Mouse (Mus musculus) layer of hippocampus, adult 9-11 months (tissue): ENCODE data around the gene Map1lc3b.

Source experiments
- DNase-seq: peaks from one replicate; pipeline ENCODE4 v3.0.0; 2022

The Map1lc3b gene

DNA sequence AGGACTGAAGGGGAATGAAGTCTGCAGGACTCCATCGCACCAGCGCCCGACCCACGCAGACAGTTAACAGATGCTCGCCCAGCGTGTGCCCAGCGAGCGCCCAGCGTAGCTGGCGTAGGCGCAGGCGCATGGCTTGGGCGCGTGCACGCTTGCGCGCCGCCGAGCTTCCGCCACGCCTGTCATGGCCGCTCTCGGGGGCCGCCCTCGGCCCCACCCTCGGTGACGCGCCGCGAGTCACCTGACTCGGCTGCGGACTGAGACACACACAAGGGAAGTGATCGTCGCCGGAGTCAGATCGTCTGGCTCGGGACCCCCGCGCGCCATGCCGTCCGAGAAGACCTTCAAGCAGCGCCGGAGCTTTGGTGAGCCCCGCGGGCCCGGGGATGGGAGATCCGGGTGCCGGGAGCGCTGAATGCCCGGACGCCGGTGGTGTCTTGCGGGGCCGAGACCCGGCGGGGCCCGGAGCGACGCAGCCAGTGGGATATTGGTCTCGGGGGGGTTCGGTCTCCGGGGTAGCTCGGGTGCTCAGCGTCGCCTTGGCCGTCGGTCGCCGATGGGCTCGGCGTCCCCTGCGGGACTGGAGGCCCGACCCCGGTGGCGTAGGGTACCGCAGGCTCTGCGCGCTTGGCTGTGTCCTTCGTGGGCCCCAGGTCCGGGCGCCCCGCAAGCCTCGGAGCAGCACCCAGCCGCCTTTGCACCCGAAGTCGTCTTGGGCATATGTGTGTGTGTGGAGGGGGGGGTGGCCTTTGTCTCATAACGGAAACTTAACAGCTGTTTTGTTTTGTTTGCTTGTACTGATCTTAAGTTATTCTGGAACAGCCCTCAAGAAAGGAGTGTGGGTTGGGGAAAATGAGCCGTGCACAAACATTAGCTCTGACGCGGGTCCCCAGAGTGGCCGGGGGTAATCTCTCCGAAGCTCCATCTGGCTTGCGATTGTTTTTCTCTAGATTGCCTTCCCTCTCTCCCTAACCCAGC, at the start of gene Map1lc3b:
TSS of gene Map1lc3b (plus strand) at position 159 of the 975 bp plus-strand sequence.
- peak; percentile 96 for DNase-seq

- no peak for DNase-seq
Observed at GRCm38 (mm10) chr8:121541862-121542261, 48.3 kb upstream of the Map1lc3b start.

GRCm38 (mm10) chr8:121542901-121543300, 47.3 kb upstream of the Map1lc3b start:
- DNase-seq: no peak

- DNase-seq: no peak
Observed at GRCm38 (mm10) chr8:121544276-121544785, 45.8 kb upstream of the Map1lc3b start, which contains the start of gene 1700018B08Rik. 1700018B08Rik (minus strand) TSS chr8:121544320.

DNA sequence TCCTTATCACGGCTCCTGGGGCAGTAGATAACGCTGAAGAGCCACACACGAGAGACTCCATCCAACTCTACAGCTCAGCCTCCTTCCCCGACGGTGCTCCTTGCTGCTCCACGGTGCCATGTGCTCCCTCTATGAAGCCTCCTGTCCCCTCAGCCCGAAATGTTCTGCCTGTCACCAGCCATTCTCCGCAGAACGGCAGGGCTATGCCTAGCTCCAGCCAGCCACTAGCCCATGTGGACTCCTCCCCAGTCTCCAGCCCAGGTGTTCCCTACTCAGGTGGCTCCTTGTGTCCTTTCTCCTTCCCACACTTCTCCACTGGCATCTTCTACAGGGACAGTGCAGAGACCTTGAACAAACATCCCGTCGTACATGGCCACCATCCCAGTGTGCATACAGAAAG, 45.2 kb upstream of the Map1lc3b start:
- no peak for DNase-seq

GRCm38 (mm10) chr8:121547132-121547531, 43.0 kb upstream of the Map1lc3b start:
- peak; percentile 53 for DNase-seq

DNA sequence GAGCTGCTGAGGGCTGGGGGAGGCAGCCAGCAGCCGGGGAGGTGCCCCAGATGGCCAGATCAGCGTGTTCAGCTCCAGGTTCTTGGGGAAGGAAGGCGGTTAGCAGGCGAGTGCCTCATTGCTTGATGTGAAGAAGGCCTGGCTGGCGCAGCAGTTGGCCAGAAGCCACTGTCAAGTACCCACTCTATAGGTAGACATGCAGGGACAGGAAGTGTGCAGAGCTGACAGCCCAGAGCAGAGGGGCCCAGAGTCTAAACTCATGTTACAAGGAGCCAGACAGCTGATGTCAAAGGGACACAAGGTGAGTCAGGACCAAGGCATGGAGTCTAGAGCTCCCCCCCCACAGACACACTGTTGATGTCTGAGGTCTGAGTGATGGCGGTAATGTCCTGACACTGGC, 40.1 kb upstream of the Map1lc3b start:
- no peak for DNase-seq

DNA sequence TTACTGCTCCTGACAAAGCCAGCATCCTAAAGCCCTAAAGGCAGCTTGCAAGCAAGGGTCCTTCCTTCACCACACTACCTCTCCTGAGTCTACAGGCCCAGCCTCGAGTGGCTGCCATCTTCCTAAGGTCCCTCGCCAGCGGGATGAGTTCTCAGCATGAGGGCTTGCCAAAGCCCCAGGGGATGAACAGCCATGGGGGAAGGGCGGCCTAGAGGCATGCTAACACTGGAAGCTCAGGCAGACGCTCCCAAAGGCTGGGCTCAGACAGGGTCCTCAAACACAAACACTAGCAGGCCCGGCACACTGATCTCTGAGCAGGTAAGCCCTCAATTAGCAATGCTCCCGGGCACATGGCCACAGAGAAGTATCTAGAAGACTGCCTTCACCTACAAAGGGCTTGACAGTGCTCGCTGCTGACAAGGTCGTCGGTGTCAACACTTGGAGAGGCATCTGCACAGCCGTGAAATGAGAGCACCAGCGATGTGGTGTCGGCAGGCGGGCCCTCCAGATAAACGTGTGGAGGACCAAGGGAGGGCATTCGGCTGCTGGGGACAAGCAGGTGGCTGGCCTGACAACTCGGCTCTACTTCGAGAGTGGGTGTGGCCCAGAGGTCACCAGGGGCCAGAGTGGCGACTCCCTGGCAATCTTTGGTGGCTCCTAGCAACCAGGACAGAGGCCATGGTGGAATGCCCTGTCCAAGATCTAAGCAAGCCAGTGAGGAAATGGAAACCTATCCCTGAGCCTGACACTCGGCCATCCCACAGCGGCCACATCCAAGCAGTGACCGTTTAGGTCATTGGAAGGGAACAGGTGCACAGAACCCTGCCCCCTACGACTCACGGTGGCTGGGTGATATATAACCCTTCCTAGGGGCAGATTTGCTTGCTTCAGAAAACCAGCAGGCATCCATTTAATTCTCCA, 38.8 kb upstream of the Map1lc3b start:
- no peak for DNase-seq

DNA sequence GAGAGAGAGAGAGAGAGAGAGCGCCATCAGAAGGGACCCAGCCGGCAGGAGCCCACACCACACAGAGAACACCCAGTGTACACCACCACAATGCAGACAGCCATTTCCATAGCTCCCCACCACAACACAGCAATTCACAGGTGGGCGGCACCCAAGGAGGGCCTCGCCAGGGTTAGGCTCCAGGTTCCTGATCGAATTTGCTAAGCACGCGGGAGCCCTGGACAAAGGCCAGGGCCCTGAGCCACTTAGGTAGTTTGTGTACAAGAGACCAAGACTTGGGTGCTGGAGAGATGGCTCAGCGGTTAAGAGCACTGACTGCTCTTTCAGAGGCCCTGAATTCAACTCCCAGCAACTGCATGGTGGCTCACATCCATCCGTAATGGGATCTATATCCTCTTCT, 37.7 kb upstream of the Map1lc3b start:
- no peak for DNase-seq

GRCm38 (mm10) chr8:121553831-121554475, 36.2 kb upstream of the Map1lc3b start:
- DNase-seq: no peak

GRCm38 (mm10) chr8:121557746-121558145, 32.4 kb upstream of the Map1lc3b start:
- no peak for DNase-seq

DNA sequence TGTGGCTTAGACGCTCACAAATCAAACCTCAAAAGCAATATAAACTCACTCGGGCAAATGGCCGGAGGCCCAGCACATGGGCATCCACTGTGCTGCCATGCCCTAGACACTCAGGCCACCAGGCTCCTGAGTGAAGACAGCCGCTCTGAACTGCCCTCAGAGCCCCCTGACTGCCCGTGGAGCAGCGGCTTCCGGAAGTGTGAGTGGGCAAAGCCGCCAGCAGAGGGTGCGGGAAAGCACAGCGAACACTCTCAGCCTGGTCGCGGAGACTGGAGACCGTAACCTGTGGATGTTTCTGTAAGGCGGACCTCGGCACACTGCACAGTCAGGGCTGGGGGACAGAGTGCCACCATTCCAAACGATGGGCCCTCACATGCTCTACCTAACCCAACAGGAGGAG, 31.6 kb upstream of the Map1lc3b start:
- DNase-seq: no peak

DNA sequence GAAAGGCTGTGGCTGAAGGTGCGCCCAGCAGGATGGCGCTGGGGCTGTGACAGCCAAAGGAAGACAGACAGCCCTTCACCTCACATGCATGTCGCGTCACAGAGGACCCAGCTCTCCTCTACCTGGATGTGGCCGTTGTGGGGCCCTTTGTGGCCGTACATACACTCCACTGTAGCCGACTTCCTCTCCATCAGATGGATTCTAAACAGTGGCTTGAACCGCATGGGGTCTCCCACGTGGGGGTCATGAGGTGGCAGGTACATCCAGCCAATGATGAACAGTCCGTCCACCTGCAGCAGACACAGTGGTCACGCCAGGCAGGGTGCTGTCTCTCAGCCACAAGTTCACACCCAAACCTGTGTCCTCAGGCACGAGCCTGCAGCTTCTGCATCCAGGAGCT, 30.4 kb upstream of the Map1lc3b start:
- DNase-seq: no peak

DNA sequence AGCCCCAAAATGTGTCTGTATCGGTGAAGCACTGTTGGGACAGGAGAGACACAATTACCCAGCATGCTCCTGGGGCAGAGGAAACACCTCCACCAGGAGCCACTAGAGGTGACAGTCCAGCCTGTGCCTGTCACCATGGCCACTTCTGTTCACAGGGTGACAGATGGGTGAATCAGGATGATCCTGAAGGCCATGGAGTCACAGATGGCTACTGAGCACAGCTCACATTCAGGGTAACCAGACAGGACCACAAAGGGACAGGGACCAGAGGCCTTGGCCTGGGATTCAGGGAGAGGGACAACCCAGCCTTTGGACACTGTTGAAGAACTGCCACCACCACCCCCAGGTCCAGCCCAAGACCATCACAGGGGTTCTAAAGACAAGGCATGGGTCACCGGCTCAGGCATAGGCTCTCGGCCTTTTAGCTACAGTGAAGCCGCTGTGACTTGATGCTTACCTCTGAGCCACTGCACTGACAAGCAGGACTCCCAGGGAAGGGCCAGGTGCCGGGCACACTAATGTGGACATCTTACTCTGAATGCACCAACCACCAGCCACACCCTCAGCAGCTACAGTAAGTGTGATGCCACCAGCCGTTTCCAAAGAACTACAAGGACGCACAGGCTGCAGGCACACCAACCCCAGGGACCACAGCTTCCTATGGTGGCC, 29.6 kb upstream of the Map1lc3b start:
- no peak for DNase-seq

DNA sequence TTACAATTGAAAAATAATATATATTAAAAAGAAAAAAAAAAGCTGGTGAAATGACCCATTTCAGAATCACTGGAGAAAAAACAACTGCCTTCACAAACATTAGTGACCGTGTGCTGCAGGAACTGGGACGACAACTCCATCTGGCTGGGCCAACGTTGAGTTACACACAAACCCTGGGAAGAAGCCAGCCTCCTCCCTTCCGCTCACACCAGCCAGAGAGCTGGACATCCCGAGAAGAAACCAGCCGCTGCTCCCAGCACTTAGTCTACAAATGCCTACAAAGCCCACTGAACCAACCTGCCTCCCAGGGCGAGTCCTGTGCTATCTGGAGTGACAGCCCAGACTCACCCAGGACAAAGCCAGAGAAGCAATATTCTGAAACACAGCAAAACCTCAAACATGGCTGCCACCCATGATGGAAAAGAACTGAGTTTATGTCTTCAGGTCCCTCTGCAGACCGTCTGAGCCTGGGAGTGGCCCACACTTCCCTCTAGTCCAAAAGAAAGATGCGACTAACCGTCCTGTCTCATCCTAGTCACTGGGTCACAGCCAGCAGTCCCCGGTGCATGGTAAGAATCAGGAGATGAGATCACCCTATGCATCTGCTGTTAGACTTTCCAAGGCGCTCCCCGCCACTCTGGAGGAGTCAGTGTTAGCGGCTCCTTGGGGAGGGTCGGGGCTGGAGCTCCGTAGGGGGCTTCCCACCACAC, 28.4 kb upstream of the Map1lc3b start:
- DNase-seq: no peak

DNA sequence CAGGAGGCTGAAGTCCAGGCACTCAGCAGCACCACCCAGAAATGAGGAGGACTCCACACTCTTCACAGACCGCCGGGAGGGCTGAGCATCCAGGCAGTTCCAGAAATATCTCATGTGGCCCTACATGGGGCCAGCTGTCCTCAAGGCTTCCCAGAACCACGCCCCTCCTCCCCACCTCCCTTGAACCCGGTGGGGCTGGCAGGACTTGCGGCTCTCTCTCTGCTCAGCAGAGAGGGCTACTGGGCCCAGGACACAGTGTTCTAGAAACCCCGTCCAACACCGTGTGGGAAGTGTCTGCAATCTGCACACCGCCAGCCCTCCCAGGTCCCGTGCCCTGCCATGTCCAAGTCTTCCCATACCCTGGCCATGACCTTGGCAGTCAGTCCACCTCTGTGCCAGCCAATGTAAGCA, 27.2 kb upstream of the Map1lc3b start:
- DNase-seq: no peak

DNA sequence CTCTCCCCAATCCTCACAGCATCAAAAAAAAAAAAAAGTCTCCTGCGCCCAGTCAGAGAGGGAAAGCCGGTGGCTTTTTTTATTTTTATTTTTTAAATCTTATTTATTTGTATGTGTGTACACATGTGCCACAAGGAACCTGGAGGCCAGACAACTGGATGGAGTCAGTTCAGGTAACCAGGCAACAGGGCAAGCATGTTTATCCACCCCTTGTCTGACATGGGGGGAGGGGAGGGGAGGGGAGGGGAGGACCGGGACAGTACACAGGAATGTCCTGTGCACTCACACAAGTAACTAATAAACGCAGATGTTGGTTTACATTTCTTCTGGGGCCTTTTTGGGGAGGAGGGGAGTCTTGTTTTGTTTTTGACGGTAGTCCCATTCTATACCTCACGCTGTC, 26.5 kb upstream of the Map1lc3b start:
- no peak for DNase-seq

GRCm38 (mm10) chr8:121568321-121568720, 21.8 kb upstream of the Map1lc3b start:
- DNase-seq: no peak

- no peak for DNase-seq
Observed at GRCm38 (mm10) chr8:121570335-121570734, 19.8 kb upstream of the Map1lc3b start.

DNA sequence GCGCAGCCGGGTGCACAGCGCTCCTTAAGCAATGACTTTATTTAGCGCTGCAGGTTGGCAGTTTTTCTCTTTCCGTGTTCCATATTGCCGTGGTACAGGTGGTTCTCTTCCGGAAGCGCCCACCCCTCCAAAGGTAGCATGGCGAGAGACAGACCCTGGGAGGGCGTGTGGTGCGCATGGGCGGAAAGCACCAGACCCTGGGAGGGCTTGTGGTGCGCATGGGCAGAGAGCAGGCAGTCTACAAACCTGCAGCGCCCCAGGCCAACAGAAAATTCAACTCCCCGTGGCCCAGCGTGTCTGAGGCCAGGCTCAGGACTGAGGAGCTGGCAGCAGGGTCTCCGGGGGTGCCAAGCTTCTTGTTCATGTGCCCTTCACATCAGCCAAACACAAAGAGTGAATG, 19.4 kb upstream of the Map1lc3b start:
- DNase-seq: no peak

- DNase-seq: no peak
Observed at GRCm38 (mm10) chr8:121572121-121572520, 18.0 kb upstream of the Map1lc3b start.
